Mouse (Mus musculus): Measurements from ENCODE around the gene Fez1. TPM values are rescaled to one million over a fixed set of nuclear protein-coding genes. Genes with fewer than 3 reads are reported as not detected.

Gene Fez1
- polyA plus RNA-seq, 1 experiment from 2014 or later, result 551 TPM

DNA sequence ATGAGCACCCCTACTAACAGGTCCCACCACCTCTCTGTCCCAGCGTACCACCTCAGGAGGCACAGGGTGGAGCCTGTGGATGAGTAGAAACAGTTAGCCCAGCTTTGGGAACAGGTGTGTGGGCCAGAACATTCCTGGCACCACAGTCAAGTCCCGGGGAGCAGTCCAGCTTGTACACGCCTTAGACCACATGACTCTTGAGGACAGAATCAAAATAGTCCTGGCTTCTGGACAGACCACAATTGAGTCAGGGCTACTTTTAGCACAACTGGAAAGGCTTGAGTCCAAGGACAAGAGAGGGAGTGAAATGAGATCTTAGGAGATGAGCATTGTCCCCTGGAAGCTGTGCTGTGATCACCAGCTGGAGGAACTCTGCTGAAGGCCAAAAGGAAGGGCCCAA is 76.9 kb downstream of the Fez1 start:
- no peak for ATAC-seq (ENCODE audit: low FRiP score)

GRCm38 (mm10) chr9:36900464-36900863 is 78.8 kb downstream of the Fez1 start:
- no peak overlapping the region for H3K27ac ChIP-seq
- no peak overlapping the region for H3K9ac ChIP-seq
- WGBS, result 94% methylated on average over 4 of the region's 4 CpGs
- H3K36me3 ChIP-seq (replicated peaks; ENCODE audit: control insufficient read depth, insufficient read depth), result peaks cover 6% of the 10 kb centered on the region; the same call in 1 of the 2 replicates
- ATAC-seq (ENCODE audit: low FRiP score) (no peak), DNase-seq (ENCODE audit: low spot score) (no peak)
- no peaks in the 10 kb centered on the region for H3K27me3 ChIP-seq (ENCODE audit: control insufficient read depth, insufficient read depth, low read length)
- no peaks in the 10 kb centered on the region for H3K4me1 ChIP-seq (replicated peaks; ENCODE audit: control insufficient read depth, insufficient read depth, low read length)
- H3K9me3 ChIP-seq (ENCODE audit: control insufficient read depth, low read length), result no peaks in the 10 kb centered on the region
- H3K4me2 ChIP-seq (replicated peaks), result no peak overlapping the region
- no peak overlapping the region for H3K4me3 ChIP-seq (replicated peaks; ENCODE audit: low read length)

More for the DNA sequence above, 76.9 kb downstream of the Fez1 start:
- no peak overlapping the region for H3K4me2 ChIP-seq (replicated peaks)
- no peak overlapping the region for H3K27ac ChIP-seq
- H3K4me3 ChIP-seq (replicated peaks; ENCODE audit: low read length), result no peak overlapping the region
- no peaks in the 10 kb centered on the region for H3K4me1 ChIP-seq (replicated peaks; ENCODE audit: control insufficient read depth, insufficient read depth, low read length)
- no peak for DNase-seq (ENCODE audit: low spot score)
- H3K9ac ChIP-seq, result no peak overlapping the region
- H3K9me3 ChIP-seq (ENCODE audit: control insufficient read depth, low read length), result no peaks in the 10 kb centered on the region
- 95% methylated on average over 3 of the region's 3 CpGs for WGBS
- H3K27me3 ChIP-seq (ENCODE audit: control insufficient read depth, insufficient read depth, low read length), result no peaks in the 10 kb centered on the region
- H3K36me3 ChIP-seq (replicated peaks; ENCODE audit: control insufficient read depth, insufficient read depth), result peaks cover 13% of the 10 kb centered on the region; the same call in 1 of the 2 replicates

DNA sequence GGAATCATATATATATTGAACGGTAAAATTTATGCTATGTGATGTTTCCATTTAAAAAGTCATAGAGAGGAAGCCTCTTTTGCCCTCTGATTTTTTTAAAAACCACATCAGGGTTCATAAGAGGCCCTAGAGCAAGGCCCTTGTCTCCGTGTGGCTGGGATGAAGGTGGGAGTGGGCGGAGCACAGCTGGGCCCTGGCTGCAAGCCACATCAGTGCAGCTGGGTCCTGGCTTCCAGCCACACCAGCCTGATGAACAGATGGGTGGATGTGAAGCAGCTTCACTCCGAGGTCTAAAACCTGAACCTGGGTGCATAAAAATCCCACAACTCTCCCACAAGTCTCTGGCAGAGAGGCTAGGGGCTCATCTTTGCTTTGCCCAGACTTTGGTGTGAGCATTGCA is 83.8 kb downstream of the Fez1 start:
- H3K36me3 ChIP-seq (replicated peaks; ENCODE audit: control insufficient read depth, insufficient read depth), result peaks cover 6% of the 10 kb centered on the region; the same call in 1 of the 2 replicates
- H3K27ac ChIP-seq, result no peak overlapping the region
- WGBS, result 60% methylated on average over 4 of the region's 4 CpGs
- H3K9me3 ChIP-seq (ENCODE audit: control insufficient read depth, low read length), result no peaks in the 10 kb centered on the region
- H3K4me2 ChIP-seq (replicated peaks), result no peak overlapping the region
- H3K27me3 ChIP-seq (ENCODE audit: control insufficient read depth, insufficient read depth, low read length), result no peaks in the 10 kb centered on the region
- no peak overlapping the region for H3K4me3 ChIP-seq (replicated peaks; ENCODE audit: low read length)
- peak; percentile 58; the same call in 1 of the 2 replicates for ATAC-seq (ENCODE audit: low FRiP score)
- peaks cover 3% of the 10 kb centered on the region; the same call in 1 of the 2 replicates for H3K4me1 ChIP-seq (replicated peaks; ENCODE audit: control insufficient read depth, insufficient read depth, low read length)
- no peak overlapping the region for H3K9ac ChIP-seq
- peak; percentile 47 for DNase-seq (ENCODE audit: low spot score)

DNA sequence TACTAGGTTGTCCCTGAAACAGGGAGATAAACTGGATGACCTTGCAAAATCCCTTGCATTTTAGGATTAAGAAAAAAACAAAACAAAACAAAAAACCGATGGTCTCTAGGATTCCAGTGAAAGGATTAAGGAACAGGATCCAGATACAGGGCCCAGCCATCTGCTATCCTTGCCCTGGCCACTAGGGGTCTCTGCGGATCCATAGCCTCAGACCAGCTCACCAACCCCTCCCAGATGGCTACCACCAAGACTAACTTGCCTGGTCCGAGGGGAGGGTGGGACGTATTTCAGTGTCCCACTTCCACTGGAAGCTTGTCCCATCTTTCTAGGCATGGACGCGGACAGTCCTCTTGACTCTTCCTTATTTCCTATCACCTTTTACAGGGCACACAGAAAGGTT is 94.7 kb downstream of the Fez1 start:
- Histone ChIP-seq H3K9ac (no peak overlapping the region), H3K4me2 (replicated peaks) (no peak overlapping the region; the same call in 1 of the 2 replicates)
- WGBS, result 4% methylated on average over 6 of the region's 6 CpGs

DNA sequence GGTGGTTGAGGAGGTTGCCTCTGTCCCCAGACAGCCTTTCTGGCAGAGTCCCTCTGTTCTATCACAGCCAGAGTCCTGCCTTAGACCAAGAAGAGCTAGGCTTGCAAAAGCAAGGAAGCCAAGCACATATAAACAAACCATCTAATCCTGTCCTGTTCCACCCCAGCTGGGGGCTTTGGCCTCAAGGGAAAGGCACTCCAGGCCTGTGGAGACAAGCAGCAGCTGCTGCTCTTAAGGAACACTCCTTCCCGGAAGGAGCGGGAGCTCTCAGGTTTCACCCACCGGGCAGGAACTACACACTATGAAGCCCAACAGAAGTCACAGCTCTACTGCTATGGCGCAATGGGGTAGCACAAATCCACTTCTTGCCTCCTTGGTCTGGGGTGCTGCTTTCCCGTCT is 95.3 kb downstream of the Fez1 start:
- H3K4me3 ChIP-seq (replicated peaks; ENCODE audit: low read length), result no peak overlapping the region
- no peaks in the 10 kb centered on the region for H3K27me3 ChIP-seq (ENCODE audit: control insufficient read depth, insufficient read depth, low read length)
- no peaks in the 10 kb centered on the region for H3K9me3 ChIP-seq (ENCODE audit: control insufficient read depth, low read length)
- DNase-seq (ENCODE audit: low spot score) (no peak), ATAC-seq (ENCODE audit: low FRiP score) (no peak)
- no peak overlapping the region for H3K4me2 ChIP-seq (replicated peaks)
- H3K36me3 ChIP-seq (replicated peaks; ENCODE audit: control insufficient read depth, insufficient read depth), result no peaks in the 10 kb centered on the region
- 0 out of 2 replicates have a peak overlapping the region, but pooled peaks have one; percentile 18 for H3K27ac ChIP-seq
- H3K4me1 ChIP-seq (replicated peaks; ENCODE audit: control insufficient read depth, insufficient read depth, low read length), result peaks cover 23% of the 10 kb centered on the region
- WGBS, result 50% methylated on average over 5 of the region's 5 CpGs
- no peak overlapping the region for H3K9ac ChIP-seq

More for the DNA sequence above, 94.7 kb downstream of the Fez1 start:
- DNase-seq (ENCODE audit: low spot score), result peak; percentile 87
- no peaks in the 10 kb centered on the region for H3K36me3 ChIP-seq (replicated peaks; ENCODE audit: control insufficient read depth, insufficient read depth)
- H3K27ac ChIP-seq, result 0 out of 2 replicates have a peak overlapping the region, but pooled peaks have one; percentile 18
- no peak overlapping the region for H3K4me3 ChIP-seq (replicated peaks; ENCODE audit: low read length)
- no peaks in the 10 kb centered on the region for H3K9me3 ChIP-seq (ENCODE audit: control insufficient read depth, low read length)
- H3K4me1 ChIP-seq (replicated peaks; ENCODE audit: control insufficient read depth, insufficient read depth, low read length), result peaks cover 17% of the 10 kb centered on the region
- no peaks in the 10 kb centered on the region for H3K27me3 ChIP-seq (ENCODE audit: control insufficient read depth, insufficient read depth, low read length)
- no peak; the same call in 1 of the 2 replicates for ATAC-seq (ENCODE audit: low FRiP score)

DNA sequence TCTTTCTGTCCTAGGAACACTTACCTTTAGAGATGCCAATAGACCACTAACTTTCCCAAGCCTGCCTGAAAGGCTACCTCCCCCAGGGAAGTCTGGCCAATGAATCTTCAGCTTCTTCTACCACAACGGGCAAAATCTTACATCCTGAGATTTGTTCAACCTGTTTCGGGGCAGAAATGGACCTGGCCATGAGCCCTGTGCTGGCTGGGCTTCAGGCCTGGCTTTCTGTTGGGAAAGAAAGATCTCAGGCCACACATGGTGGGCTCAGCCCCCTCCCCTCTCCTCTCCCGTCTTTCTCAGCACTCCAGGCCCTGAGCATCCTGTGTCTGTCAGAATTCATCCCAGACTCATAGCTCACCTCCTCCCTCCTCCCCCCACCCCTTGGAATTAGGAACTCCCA is 96.9 kb downstream of the Fez1 start:
- DNase-seq (ENCODE audit: low spot score), result no peak
- H3K27me3 ChIP-seq (ENCODE audit: control insufficient read depth, insufficient read depth, low read length), result no peaks in the 10 kb centered on the region
- peaks cover 28% of the 10 kb centered on the region for H3K4me1 ChIP-seq (replicated peaks; ENCODE audit: control insufficient read depth, insufficient read depth, low read length)
- no peak overlapping the region for H3K4me2 ChIP-seq (replicated peaks)
- no peak for ATAC-seq (ENCODE audit: low FRiP score)
- no peak overlapping the region for H3K4me3 ChIP-seq (replicated peaks; ENCODE audit: low read length)
- no peak overlapping the region for H3K9ac ChIP-seq
- no peak overlapping the region for H3K27ac ChIP-seq
- no peaks in the 10 kb centered on the region for H3K36me3 ChIP-seq (replicated peaks; ENCODE audit: control insufficient read depth, insufficient read depth)
- no peaks in the 10 kb centered on the region for H3K9me3 ChIP-seq (ENCODE audit: control insufficient read depth, low read length)
- WGBS, result 52% methylated on average over 3 of the region's 3 CpGs

DNA sequence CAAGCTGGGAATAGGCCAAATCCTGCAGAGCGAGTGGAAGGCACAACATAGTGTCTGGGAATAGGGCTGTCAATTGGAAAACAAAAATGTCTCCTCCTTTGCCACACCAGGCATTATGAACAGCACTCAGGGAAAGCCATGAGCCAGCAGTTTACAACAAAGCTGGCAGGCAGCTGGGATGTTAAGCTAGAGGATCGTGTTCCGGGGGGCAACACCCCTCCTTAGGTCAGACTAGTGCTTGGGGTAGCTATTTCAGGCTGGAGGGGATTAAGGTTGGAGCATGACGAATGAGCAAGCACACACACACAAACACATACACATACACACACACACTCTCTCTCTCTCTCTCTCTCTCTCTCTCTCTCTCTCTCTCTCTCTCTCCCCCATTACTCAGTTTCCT is 97.8 kb downstream of the Fez1 start:
- 48% methylated on average over 4 of the region's 4 CpGs for WGBS
- Histone ChIP-seq H3K9me3 (ENCODE audit: control insufficient read depth, low read length) (no peaks in the 10 kb centered on the region), H3K27ac (peak overlapping the region; percentile 11; the same call in 1 of the 2 replicates)

DNA sequence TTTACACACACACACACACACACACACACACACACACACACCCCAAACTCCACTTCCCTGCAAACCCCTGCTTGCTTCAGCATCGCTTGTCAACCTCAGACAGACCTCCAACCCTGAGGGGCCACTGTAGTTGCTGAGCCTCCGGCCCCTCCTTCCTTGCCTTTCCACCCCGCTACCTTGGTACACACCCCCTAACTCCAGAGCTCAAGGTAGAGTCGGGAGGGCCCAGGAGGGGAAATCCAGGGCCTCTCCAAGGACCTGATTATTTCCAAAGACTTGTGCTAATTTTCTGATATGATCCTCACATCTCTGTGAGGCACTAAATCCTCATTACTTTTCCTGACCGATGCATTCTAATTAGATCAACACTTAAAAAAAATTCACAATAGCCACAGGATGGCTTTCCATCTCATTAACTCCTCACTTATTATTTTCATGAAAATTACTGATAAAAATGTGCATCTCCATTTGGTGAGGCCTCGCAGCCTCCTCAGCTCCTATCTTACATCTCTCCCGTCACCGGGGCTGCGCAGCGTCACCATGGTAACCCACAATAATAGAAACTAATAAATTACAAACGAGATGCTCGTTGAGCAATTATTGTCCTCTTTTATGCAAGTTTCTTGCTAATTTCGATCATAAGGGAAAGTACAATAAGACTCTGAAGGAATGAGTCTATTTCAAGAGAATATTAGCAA is 100.2 kb downstream of the Fez1 start:
- no peaks in the 10 kb centered on the region for H3K27me3 ChIP-seq (ENCODE audit: control insufficient read depth, insufficient read depth, low read length)
- DNase-seq (ENCODE audit: low spot score), result peak; percentile 55
- no peaks in the 10 kb centered on the region for H3K36me3 ChIP-seq (replicated peaks; ENCODE audit: control insufficient read depth, insufficient read depth)
- no peak overlapping the region for H3K9ac ChIP-seq
- H3K9me3 ChIP-seq (ENCODE audit: control insufficient read depth, low read length), result no peaks in the 10 kb centered on the region
- no peak overlapping the region for H3K4me3 ChIP-seq (replicated peaks; ENCODE audit: low read length)
- H3K4me1 ChIP-seq (replicated peaks; ENCODE audit: control insufficient read depth, insufficient read depth, low read length), result peaks cover 28% of the 10 kb centered on the region
- WGBS, result 34% methylated on average over 13 of the region's 13 CpGs
- H3K4me2 ChIP-seq (replicated peaks), result no peak overlapping the region
- ATAC-seq (ENCODE audit: low FRiP score), result peak; percentile 72
- peak overlapping the region; percentile 75 for H3K27ac ChIP-seq

More for the DNA sequence above, 97.8 kb downstream of the Fez1 start:
- Histone ChIP-seq H3K4me3 (replicated peaks; ENCODE audit: low read length) (no peak overlapping the region), H3K27me3 (ENCODE audit: control insufficient read depth, insufficient read depth, low read length) (no peaks in the 10 kb centered on the region), H3K4me2 (replicated peaks) (no peak overlapping the region), H3K36me3 (replicated peaks; ENCODE audit: control insufficient read depth, insufficient read depth) (no peaks in the 10 kb centered on the region), H3K9ac (no peak overlapping the region), H3K4me1 (replicated peaks; ENCODE audit: control insufficient read depth, insufficient read depth, low read length) (peaks cover 28% of the 10 kb centered on the region)
- ATAC-seq (ENCODE audit: low FRiP score) (no peak), DNase-seq (ENCODE audit: low spot score) (no peak)

DNA sequence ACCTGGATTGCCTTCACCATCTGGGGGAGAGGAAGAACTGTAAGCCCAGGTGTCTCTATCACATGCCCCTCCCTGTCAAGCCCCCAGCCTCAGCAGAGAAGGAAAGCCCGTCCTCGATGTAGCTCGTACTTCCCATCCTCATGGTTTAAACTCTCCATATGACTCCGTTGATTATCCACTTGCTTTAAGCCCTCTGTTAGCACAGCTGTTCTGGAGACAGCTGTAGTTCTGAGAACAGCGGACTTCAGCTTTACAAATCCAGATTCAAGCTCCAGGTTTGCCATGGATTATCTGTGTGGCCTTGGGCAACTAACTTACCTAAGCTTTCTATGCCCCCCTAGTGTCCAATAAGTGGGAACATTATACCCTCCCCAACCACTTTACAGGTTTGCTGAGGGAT is 102.1 kb downstream of the Fez1 start:
- no peaks in the 10 kb centered on the region for H3K36me3 ChIP-seq (replicated peaks; ENCODE audit: control insufficient read depth, insufficient read depth)
- no peak overlapping the region for H3K9ac ChIP-seq
- no peaks in the 10 kb centered on the region for H3K9me3 ChIP-seq (ENCODE audit: control insufficient read depth, low read length)
- H3K4me3 ChIP-seq (replicated peaks; ENCODE audit: low read length), result no peak overlapping the region
- H3K27ac ChIP-seq, result 0 out of 2 replicates have a peak overlapping the region, but pooled peaks have one; percentile 57
- no peak for ATAC-seq (ENCODE audit: low FRiP score)
- WGBS, result 91% methylated on average over 5 of the region's 5 CpGs
- DNase-seq (ENCODE audit: low spot score), result no peak
- no peak overlapping the region for H3K4me2 ChIP-seq (replicated peaks)
- H3K27me3 ChIP-seq (ENCODE audit: control insufficient read depth, insufficient read depth, low read length), result no peaks in the 10 kb centered on the region
- peaks cover 26% of the 10 kb centered on the region for H3K4me1 ChIP-seq (replicated peaks; ENCODE audit: control insufficient read depth, insufficient read depth, low read length)

Data from hindbrain, embryonic 14.5 days (tissue).